Mouse (Mus musculus): ENCODE data around the gene Pik3c2g.

DNA sequence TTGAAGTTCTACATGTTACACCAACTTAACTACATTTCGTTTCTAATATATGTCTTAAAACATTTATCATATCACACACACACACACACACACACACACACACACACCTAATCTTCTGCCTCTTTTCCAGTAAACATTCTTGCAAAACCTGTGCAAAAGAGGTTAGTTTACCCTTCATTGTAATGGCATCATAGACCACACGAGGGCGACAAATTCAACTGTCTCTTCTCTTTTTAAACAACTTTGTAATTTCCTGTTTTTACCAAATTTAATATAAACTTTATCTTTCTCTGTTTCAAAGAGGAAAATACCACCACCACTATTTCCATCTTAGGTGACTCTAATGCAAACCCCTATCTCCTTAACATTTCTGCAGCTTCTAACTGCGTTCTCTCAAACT, 68.4 kb downstream of the Pik3c2g start:
- TF ChIP-seq CTCF (IDR thresholded peaks at IDR 0.05; ENCODE audit: extremely low read depth, insufficient read depth, low read length) = no peak
- no peak for TF ChIP-seq POLR2A (IDR thresholded peaks at IDR 0.05; ENCODE audit: extremely low read depth, insufficient read depth, low read length)
